Mouse (Mus musculus) spleen, adult 2 months (tissue): ENCODE measurements around the gene Swap70. TPM values are rescaled to one million over a fixed set of nuclear protein-coding genes. Genes with fewer than 3 reads are reported as not detected.

Source experiments
- DNase-seq, 2 experiments: peaks; one replicate each; pipeline versions ENCODE4 v3.0.0 to v3.0.0-alpha.2; 2012 to 2021; ENCODE audit warnings: low spot score in 2 of 2, low read depth in 1 of 2
- H3K27ac ChIP-seq: fragments of 200-500 bp; 2 replicates; pipeline ENCODE4 v1.5.1; 2012; ENCODE audit warnings: low read length, inconsistent platforms; ENCODE audit not compliant: insufficient read depth
- H3K27me3 ChIP-seq: fragments of 200-500 bp; 2 replicates; pipeline ENCODE4 v1.6.1; 2012; ENCODE audit warnings: mild to moderate bottlenecking, moderate library complexity, low read length, inconsistent platforms; ENCODE audit not compliant: control insufficient read depth, insufficient read depth
- H3K36me3 ChIP-seq: fragments of 200-500 bp; 2 replicates; pipeline ENCODE4 v1.6.1; 2012; ENCODE audit warnings: mild to moderate bottlenecking, low read length, inconsistent platforms; ENCODE audit not compliant: control insufficient read depth, insufficient read depth
- H3K4me1 ChIP-seq: fragments of 200-500 bp; 2 replicates; pipeline ENCODE4 v1.6.1; 2011; ENCODE audit warnings: inconsistent platforms; ENCODE audit not compliant: control insufficient read depth, insufficient read depth, insufficient read length
- H3K4me3 ChIP-seq: fragments of 200-500 bp; 2 replicates; pipeline ENCODE4 v1.5.1; 2011; ENCODE audit warnings: mild to moderate bottlenecking, inconsistent platforms; ENCODE audit not compliant: insufficient read depth, insufficient read length; ENCODE audit errors: extremely low read depth
- CTCF ChIP-seq: fragments of 200-500 bp; IDR thresholded peaks from 2 replicates; pipeline ENCODE4 v1.5.1; 2011; ENCODE audit warnings: mild to moderate bottlenecking, inconsistent platforms; ENCODE audit not compliant: insufficient read depth, insufficient read length, insufficient replicate concordance; ENCODE audit errors: extremely low read depth
- POLR2A ChIP-seq: fragments of 200-500 bp; IDR thresholded peaks from 2 replicates; pipeline ENCODE4 v1.6.1; 2011; ENCODE audit warnings: low read depth, low read length, inconsistent platforms
- WGBS: fragments of 180-500 bp; shearing (Covaris S2); methylation state at CpG from one replicate; pipeline ENCODE4 v1.1.7; 2018; 5-methylcytosine and 5-hydroxymethylcytosine counted together
- polyA plus RNA-seq: library from polyadenylated mRNA; depleted of rRNA; stranded (reverse); fragments of >200 nt; gene quantifications from 2 replicates; pipeline ENCODE4 v1.2.3, GENCODE M21; 2012; rRNA removed

Swap70 gene
- 69.7 and 79.4 TPM in 2 replicates for polyA plus RNA-seq

DNA sequence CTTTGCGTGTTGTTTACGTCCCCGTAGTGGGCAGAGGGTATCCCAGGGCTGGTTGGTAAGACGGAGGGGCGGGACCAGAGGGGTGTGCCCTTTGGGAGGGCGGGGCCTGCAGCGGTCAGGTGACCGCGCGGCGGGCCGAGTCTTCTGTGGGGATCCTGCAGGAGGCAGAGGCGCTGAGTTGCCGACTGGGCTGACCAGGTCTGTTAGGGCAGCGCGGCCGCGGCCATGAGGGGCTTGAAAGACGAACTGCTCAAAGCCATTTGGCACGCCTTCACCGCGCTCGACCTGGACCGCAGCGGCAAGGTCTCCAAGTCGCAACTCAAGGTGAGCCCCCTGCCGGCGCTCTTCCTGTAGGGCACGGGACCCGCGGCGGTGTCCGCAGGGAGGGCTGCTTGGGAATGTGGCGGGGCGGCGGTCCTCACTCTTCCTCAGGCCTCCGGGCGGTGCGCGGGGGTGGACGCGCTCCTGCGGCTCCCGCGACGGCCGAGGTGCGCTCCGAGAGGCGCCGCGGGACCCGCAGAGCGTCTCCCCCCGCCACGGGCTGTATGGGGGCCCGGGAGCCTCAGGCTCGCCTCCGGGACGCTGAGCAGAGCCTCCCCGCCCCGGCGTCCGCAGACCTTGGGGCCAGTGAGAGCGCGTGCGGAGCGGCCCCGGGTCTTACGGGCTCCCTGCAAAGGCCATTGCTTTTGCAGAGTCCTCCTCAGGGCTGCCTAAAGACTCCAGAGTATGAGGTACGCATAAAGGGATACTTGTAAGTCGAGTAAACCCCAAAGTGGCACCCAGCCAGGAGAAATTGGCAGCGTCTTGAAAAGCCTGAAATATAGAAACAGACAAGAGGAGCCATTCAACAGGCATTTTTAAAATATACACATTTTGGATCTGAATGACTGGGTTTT lies at the start of gene Swap70:
Gene Swap70, plus strand, starts transcription at position 126 of the 896 bp plus-strand sequence.
- peak within 1 kb of the TSS; percentile 93 for H3K27ac ChIP-seq
- peak; percentile 72 to 85 for DNase-seq
- WGBS, result under 1% methylated on average over 68 of the region's 73 CpGs

DNA sequence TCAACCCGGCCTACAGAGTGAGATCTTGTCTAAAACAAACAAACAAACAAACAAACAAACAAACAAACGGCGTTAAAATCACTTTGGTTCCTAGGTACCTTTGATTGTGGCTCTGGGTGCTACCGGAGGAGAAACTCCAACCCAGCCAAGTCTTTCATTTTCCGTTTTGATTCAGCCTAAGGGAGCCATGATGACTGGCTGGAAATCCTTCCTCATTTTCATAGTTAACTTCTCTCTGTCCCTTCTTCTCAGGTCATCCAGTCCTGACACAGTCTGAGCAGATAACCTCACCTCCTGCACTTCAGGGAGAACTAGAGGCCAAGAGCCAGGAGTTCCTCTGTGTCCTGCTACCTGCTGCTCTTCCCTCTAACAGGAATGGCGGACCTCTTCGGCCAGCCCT lies 42.3 kb upstream of the Swap70 start:
- no peak overlapping the region for H3K4me3 ChIP-seq
- H3K36me3 ChIP-seq, result no peaks in the 10 kb centered on the region
- peaks cover under 1% of the 10 kb centered on the region; the same call in 1 of the 2 replicates for H3K4me1 ChIP-seq
- TF ChIP-seq POLR2A (no peak), CTCF (no peak)
- WGBS, result 83% methylated on average over 7 of the region's 7 CpGs
- no peak overlapping the region for H3K27ac ChIP-seq
- H3K27me3 ChIP-seq, result no peaks in the 10 kb centered on the region
- no peak for DNase-seq

More for the DNA sequence above, at the start of gene Swap70:
- H3K36me3 ChIP-seq, result peaks cover 2% of the 10 kb centered on the region
- H3K4me3 ChIP-seq, result peak within 1 kb of the TSS; percentile 98
- peaks cover 3% of the 10 kb centered on the region; the same call in 1 of the 2 replicates for H3K4me1 ChIP-seq
- peak; percentile 34; the same call in 1 of the 2 replicates for TF ChIP-seq CTCF
- TF ChIP-seq POLR2A, result peak; percentile 99
- H3K27me3 ChIP-seq, result no peaks in the 10 kb centered on the region

DNA sequence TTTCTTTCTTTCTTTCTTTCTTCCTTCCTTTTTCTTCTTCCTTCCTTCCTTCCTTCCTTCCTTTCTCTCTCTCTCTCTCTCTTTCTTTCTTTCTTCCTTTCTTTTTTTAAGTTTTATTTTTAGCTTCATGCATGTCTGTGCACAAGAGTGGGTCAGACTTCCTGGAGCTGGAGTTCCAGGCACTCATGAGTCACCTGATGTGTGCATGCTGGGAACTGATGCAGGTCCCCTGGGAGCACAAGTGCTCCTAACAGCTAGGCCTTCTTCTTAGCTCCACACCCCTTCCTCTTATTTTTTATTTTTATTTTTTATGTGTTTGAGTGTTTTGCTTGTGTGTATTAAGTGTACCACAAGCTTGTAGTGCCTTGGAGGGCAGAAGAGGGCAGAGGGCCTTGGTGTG lies 40.9 kb upstream of the Swap70 start:
- no peak for TF ChIP-seq POLR2A
- TF ChIP-seq CTCF, result no peak
- Histone ChIP-seq H3K36me3 (no peaks in the 10 kb centered on the region), H3K27me3 (no peaks in the 10 kb centered on the region), H3K27ac (no peak overlapping the region), H3K4me1 (peaks cover 7% of the 10 kb centered on the region; the same call in 1 of the 2 replicates), H3K4me3 (no peak overlapping the region)
- DNase-seq, result no peak

DNA sequence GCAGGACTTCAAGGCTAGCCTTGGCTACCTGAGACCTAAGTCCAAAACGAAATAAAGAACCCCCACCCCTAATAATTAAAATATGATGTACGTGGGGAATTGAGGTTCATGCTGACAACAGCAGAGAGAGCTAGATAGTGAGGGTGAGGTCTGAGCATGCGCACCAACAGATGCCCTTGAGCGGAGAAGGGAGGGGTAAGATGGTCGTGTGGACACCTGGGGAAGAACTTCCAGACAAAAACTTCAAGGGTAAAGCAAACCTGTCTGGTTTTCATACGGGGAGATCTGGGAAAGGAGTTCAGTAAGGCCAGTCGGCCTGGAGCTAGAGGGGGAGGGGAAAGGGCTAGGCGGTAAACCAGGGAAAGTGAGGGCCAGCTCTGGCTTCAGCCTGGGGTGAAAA lies 40.1 kb upstream of the Swap70 start:
- Histone ChIP-seq H3K4me3 (no peak overlapping the region), H3K4me1 (peaks cover 7% of the 10 kb centered on the region; the same call in 1 of the 2 replicates), H3K27me3 (no peaks in the 10 kb centered on the region), H3K36me3 (no peaks in the 10 kb centered on the region), H3K27ac (no peak overlapping the region)
- DNase-seq, result no peak
- TF ChIP-seq CTCF, result no peak
- TF ChIP-seq POLR2A, result no peak
- 90% methylated on average over 8 of the region's 8 CpGs for WGBS

DNA sequence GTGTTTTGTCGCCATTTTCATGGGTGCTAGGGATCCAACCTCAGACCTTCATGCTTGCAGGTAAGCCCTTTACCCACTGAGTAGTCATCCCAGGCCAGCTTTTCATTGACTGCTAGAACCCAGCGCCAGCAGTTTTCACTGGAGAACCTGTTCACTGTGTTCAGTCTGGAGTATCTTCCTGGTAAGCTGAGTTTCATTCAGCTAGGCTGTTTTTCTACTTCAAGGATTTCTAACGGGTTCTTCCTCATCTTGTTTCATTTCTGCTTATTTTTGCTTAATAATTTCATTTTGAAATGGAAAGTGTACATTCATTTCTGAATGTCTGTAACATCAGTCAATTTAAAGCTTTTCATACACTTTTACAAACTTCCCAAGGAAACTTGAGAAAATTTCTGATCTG lies 36.9 kb upstream of the Swap70 start:
- H3K27me3 ChIP-seq, result no peaks in the 10 kb centered on the region
- no peak for TF ChIP-seq CTCF
- no peak for TF ChIP-seq POLR2A
- 52% methylated on average over 3 of the region's 3 CpGs for WGBS
- peaks cover 7% of the 10 kb centered on the region; the same call in 1 of the 2 replicates for H3K4me1 ChIP-seq
- no peak for DNase-seq
- H3K4me3 ChIP-seq, result no peak overlapping the region
- no peaks in the 10 kb centered on the region for H3K36me3 ChIP-seq
- peak overlapping the region; percentile 79 for H3K27ac ChIP-seq

DNA sequence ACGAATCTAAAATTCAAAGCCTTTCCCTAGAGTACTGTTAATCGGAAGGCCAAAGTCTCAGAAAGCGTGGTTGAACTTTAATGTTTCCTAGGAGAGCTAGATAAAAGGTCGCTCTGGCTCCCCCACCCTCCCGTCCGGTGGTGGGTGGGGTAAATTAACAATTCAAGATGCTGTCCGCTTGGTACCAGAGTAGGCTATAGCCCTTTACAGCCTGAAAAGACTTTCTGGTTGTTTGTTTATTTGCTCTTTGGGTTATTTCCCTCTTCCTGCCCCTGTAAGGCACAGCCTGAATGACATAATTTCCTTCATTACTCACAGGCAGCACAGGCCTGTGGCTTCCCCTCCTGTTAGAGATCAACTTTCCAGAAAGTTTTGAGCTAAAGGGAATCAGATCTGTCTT lies 31.6 kb upstream of the Swap70 start:
- Histone ChIP-seq H3K27me3 (no peaks in the 10 kb centered on the region), H3K27ac (no peak overlapping the region), H3K4me3 (no peak overlapping the region), H3K4me1 (peaks cover 8% of the 10 kb centered on the region; the same call in 1 of the 2 replicates), H3K36me3 (no peaks in the 10 kb centered on the region)
- TF ChIP-seq CTCF (no peak), POLR2A (no peak)
- WGBS, result 77% methylated on average over 7 of the region's 7 CpGs
- DNase-seq, result no peak

DNA sequence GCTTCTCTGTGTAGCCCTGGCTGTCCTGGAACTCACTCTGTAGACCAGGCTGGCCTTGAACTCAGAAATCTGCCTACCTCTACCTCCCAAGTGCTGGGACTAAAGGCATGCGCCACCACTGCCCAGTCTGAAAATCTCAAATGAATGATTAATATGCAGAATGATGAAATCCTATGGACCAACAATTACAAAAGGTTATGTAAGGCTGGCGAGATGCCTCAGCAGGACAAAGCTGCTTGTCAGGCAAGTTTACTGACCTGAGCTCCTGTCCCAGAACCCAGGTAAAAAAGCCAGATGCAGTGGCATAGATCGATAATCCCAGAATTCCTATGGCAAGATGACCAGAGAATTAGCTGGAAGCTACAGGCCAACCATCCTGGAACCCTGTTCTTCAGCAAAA lies 28.3 kb upstream of the Swap70 start:
- TF ChIP-seq POLR2A, result no peak
- TF ChIP-seq CTCF, result no peak

More for the DNA sequence above, 28.3 kb upstream of the Swap70 start:
- Histone ChIP-seq H3K27ac (no peak overlapping the region), H3K27me3 (no peaks in the 10 kb centered on the region), H3K4me1 (peaks cover 3% of the 10 kb centered on the region; the same call in 1 of the 2 replicates), H3K36me3 (no peaks in the 10 kb centered on the region), H3K4me3 (no peak overlapping the region)
- WGBS, result 88% methylated on average over 3 of the region's 3 CpGs
- no peak for DNase-seq
